Mouse (Mus musculus): ENCODE results near the gene Glis1.
A peak's percentile ranks its signal among the peaks of the same experiment; 100 is the strongest.

GRCm38 (mm10) chr4:107485903-107486302, 51.5 kb downstream of the Glis1 start:
- TF ChIP-seq CTCF (IDR thresholded peaks at IDR 0.05; ENCODE audit: borderline replicate concordance, insufficient read depth, low read depth, low read length) (peak; percentile 41; the same call in 1 of the 2 replicates), POLR2A (IDR thresholded peaks at IDR 0.05; ENCODE audit: borderline replicate concordance, insufficient read depth, low read length) (no peak)
